Mouse (Mus musculus) kidney, postnatal 36 days (tissue): ENCODE data around the gene Anks1b.

Experiments used
- DNase-seq, 2 experiments: peaks; one replicate each; pipeline ENCODE4 v3.0.0; 2021 to 2022; ENCODE audit warnings: mixed read lengths in 2 of 2

The Anks1b gene

GRCm38 (mm10) chr10:90196936-90197335, 323.6 kb downstream of the Anks1b start:
- no peak for DNase-seq

GRCm38 (mm10) chr10:90210044-90210443, 336.7 kb downstream of the Anks1b start:
- no peak for DNase-seq

- DNase-seq: no peak
Measured at GRCm38 (mm10) chr10:90220470-90220869, 347.2 kb downstream of the Anks1b start.

- DNase-seq: no peak
Measured at GRCm38 (mm10) chr10:90222793-90223495, 349.6 kb downstream of the Anks1b start.

GRCm38 (mm10) chr10:90235273-90235672, 362.0 kb downstream of the Anks1b start:
- DNase-seq: no peak

GRCm38 (mm10) chr10:90237290-90237689, 364.0 kb downstream of the Anks1b start:
- DNase-seq: no peak

- DNase-seq: no peak
Measured at GRCm38 (mm10) chr10:90258944-90259714, 385.8 kb downstream of the Anks1b start.

- no peak for DNase-seq
Measured at GRCm38 (mm10) chr10:90271321-90271720, 398.0 kb downstream of the Anks1b start.

- DNase-seq: no peak
Measured at GRCm38 (mm10) chr10:90273311-90273710, 400.0 kb downstream of the Anks1b start.

GRCm38 (mm10) chr10:90286589-90286988, 413.3 kb downstream of the Anks1b start:
- DNase-seq: no peak

GRCm38 (mm10) chr10:90303249-90303648, 429.9 kb downstream of the Anks1b start:
- DNase-seq: no peak

GRCm38 (mm10) chr10:90306156-90306555, 432.8 kb downstream of the Anks1b start:
- DNase-seq: no peak

- no peak for DNase-seq
Measured at GRCm38 (mm10) chr10:90307931-90308555, 434.7 kb downstream of the Anks1b start.

GRCm38 (mm10) chr10:90329781-90330180, 456.5 kb downstream of the Anks1b start:
- DNase-seq: no peak

- DNase-seq: no peak
Measured at GRCm38 (mm10) chr10:90345394-90345793, 472.1 kb downstream of the Anks1b start.

- no peak for DNase-seq
Measured at GRCm38 (mm10) chr10:90356258-90356657, 482.9 kb downstream of the Anks1b start.

- DNase-seq: no peak
Measured at GRCm38 (mm10) chr10:90357169-90357907, 484.0 kb downstream of the Anks1b start.

GRCm38 (mm10) chr10:90369015-90369414, 495.7 kb downstream of the Anks1b start:
- no peak for DNase-seq

GRCm38 (mm10) chr10:90370751-90371150, 497.4 kb downstream of the Anks1b start:
- peak in 1 of 2 experiments; percentile 9 for DNase-seq

- DNase-seq: peak; percentile 3 to 66
Measured at GRCm38 (mm10) chr10:90373469-90373868, 500.2 kb downstream of the Anks1b start.

- peak in 1 of 2 experiments; percentile 2 for DNase-seq
Measured at GRCm38 (mm10) chr10:90376605-90377004, 503.3 kb downstream of the Anks1b start.

GRCm38 (mm10) chr10:90380062-90380461, 506.8 kb downstream of the Anks1b start:
- DNase-seq: no peak
